Mouse (Mus musculus) G1E (cell line): ENCODE measurements around the gene Rbm4.

Source experiments
- CTCF ChIP-seq: IDR thresholded peaks from 2 replicates; pipeline ENCODE4 v1.5.1; 2012; ENCODE audit warnings: low read depth, low read length, inconsistent platforms, mixed read lengths
- GATA1 ChIP-seq: IDR thresholded peaks from 2 replicates; pipeline ENCODE4 v1.6.1; 2012; ENCODE audit warnings: borderline replicate concordance, low read length, inconsistent platforms, mixed read lengths
- POLR2AphosphoS5 ChIP-seq: IDR thresholded peaks from 2 replicates; pipeline ENCODE4 v1.6.1; 2012; ENCODE audit warnings: low read depth, low read length, inconsistent platforms; ENCODE audit not compliant: insufficient replicate concordance
- TAL1 ChIP-seq: conservative IDR thresholded peaks from 2 replicates; pipeline ENCODE4 v1.6.1; 2012; ENCODE audit warnings: low read depth, low read length, inconsistent platforms, mixed read lengths

DNA sequence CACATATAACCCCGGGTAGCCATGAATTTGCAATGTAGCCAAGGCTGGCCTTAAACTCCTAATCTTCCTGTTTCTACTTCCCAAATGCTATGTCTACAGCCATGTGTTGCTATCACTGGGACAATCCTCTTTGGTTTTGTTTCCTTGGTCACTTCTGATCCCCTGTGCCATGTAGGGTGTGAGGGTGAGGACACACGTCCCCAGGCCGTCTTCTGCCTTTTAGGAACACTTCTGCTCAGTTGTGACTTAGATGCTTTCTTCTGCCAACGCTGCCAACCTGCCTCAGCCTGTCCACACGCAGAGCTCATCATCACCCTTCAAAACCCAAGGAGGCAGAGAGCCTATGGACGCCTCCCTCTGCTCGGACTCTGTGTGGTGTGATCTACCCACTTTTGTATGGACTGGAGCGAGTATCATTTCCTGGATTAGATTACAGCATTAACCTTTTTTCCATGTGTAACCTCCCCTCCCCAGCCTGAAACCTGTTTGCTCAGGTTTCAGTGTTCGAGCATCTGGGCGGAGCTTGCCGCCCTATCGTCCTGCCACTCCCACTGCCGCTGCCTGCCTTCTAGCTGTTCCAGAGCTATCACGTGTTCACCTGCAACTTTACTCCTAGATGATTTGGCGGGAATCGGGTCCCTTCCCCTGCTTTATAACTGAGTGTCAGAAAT is 34.9 kb upstream of the Rbm4 start:
- TF ChIP-seq CTCF: no peak
- TF ChIP-seq TAL1: no peak
- TF ChIP-seq GATA1: no peak
- TF ChIP-seq POLR2AphosphoS5: no peak
